Mouse (Mus musculus) left cerebral cortex, adult 11 months (tissue): ENCODE data around the gene Shtn1.

Experiments used
- DNase-seq: peaks from one replicate; pipeline ENCODE4 v3.0.0; 2022; ENCODE audit warnings: low spot score

Shtn1 gene

GRCm38 (mm10) chr19:59075472-59076101 lies at the start of gene Shtn1:
Shtn1 (minus strand) TSS chr19:59076100.
- DNase-seq: peak; percentile 52

GRCm38 (mm10) chr19:59114152-59114551 lies 38.3 kb upstream of the Shtn1 start:
- DNase-seq: no peak

- DNase-seq: no peak
Observed at GRCm38 (mm10) chr19:59109937-59110336, 34.0 kb upstream of the Shtn1 start.

GRCm38 (mm10) chr19:59098315-59098714 lies 22.4 kb upstream of the Shtn1 start:
- no peak for DNase-seq

- DNase-seq: no peak
Observed at GRCm38 (mm10) chr19:59092295-59092694, 16.4 kb upstream of the Shtn1 start.

GRCm38 (mm10) chr19:59090337-59090736 lies 14.4 kb upstream of the Shtn1 start:
- no peak for DNase-seq

- DNase-seq: no peak
Observed at GRCm38 (mm10) chr19:59084296-59084695, 8.4 kb upstream of the Shtn1 start.

GRCm38 (mm10) chr19:59076131-59076530 lies 231 bp upstream of the Shtn1 start:
- DNase-seq: no peak

GRCm38 (mm10) chr19:59074841-59075471 lies 944 bp downstream of the Shtn1 start:
- DNase-seq: no peak

GRCm38 (mm10) chr19:59074381-59074780 lies 1.5 kb downstream of the Shtn1 start:
- DNase-seq: no peak

GRCm38 (mm10) chr19:59073006-59073405 lies 2.9 kb downstream of the Shtn1 start:
- no peak for DNase-seq

GRCm38 (mm10) chr19:59071979-59072378 lies 3.9 kb downstream of the Shtn1 start:
- no peak for DNase-seq

- no peak for DNase-seq
Observed at GRCm38 (mm10) chr19:59071396-59071795, 4.5 kb downstream of the Shtn1 start.

GRCm38 (mm10) chr19:59067652-59068051 lies 8.2 kb downstream of the Shtn1 start:
- DNase-seq: no peak

- DNase-seq: no peak
Observed at GRCm38 (mm10) chr19:59066670-59067069, 9.2 kb downstream of the Shtn1 start.

GRCm38 (mm10) chr19:59066115-59066514 lies 9.8 kb downstream of the Shtn1 start:
- DNase-seq: no peak

- DNase-seq: no peak
Observed at GRCm38 (mm10) chr19:59064616-59065015, 11.3 kb downstream of the Shtn1 start.

GRCm38 (mm10) chr19:59063568-59063967 lies 12.3 kb downstream of the Shtn1 start:
- DNase-seq: no peak

- DNase-seq: no peak
Observed at GRCm38 (mm10) chr19:59058105-59058504, 17.8 kb downstream of the Shtn1 start.

- no peak for DNase-seq
Observed at GRCm38 (mm10) chr19:59057366-59057765, 18.5 kb downstream of the Shtn1 start.

- no peak for DNase-seq
Observed at GRCm38 (mm10) chr19:59054632-59054951, 21.3 kb downstream of the Shtn1 start.

- no peak for DNase-seq
Observed at GRCm38 (mm10) chr19:59053931-59054631, 21.8 kb downstream of the Shtn1 start.

GRCm38 (mm10) chr19:59052783-59053490 lies 23.0 kb downstream of the Shtn1 start:
- DNase-seq: no peak
